Mouse (Mus musculus): ENCODE measurements around the gene R3hdml.

DNA sequence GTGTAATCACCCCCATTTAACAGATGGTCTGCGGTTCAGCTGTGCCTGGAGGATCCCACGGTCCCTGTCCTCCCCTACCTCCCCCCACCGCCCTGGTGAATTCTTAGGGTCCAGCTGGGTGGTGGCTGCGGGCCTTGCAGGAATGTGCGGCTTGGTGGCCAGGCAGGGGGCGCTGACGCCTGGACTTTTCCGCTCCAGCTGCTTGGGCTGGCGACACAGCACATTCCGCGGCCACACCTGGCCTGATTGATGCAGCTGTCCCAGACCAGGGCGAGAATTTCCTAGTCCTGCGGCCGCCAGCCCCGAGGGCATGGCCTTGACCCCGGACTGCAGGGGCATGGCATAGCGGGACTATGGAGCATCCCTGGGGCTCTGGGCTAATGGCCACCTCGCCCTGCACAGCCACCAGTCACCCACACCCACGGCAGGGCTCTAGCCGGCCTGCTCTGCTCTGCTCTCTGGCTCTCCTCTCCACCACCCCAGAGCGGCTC lies 10.5 kb upstream of the R3hdml start:
- TF ChIP-seq CTCF (IDR thresholded peaks at IDR 0.05; ENCODE audit: low read depth, low read length) (no peak), TAL1 (conservative IDR thresholded peaks at IDR 0.05; ENCODE audit: low read depth, low read length) (no peak)

Measured in G1E (cell line).